Mouse (Mus musculus) brain, embryonic 14.5 days (tissue): ENCODE measurements at regions not wholly inside any gene's neighbourhood (a gene's known extent, or its start where the extent isn't known, plus 50 kb on each side); places are given as distances from the start of the nearest gene placed in this dataset.

Experiments
- DNase-seq: peaks from one replicate; pipeline ENCODE4 v3.0.0-alpha.2; 2011; ENCODE audit warnings: low read depth
- CTCF ChIP-seq: fragments of 200-500 bp; IDR thresholded peaks from 2 replicates; pipeline ENCODE4 v1.5.1; 2012; ENCODE audit warnings: inconsistent platforms, mild to moderate bottlenecking, moderate library complexity, borderline replicate concordance; ENCODE audit not compliant: insufficient read depth, insufficient read length; ENCODE audit errors: extremely low read depth
- POLR2A ChIP-seq: fragments of 200-500 bp; IDR thresholded peaks from 2 replicates; pipeline ENCODE4 v1.6.1; 2012; ENCODE audit warnings: mild to moderate bottlenecking, inconsistent platforms, borderline replicate concordance; ENCODE audit not compliant: poor library complexity, insufficient read depth, insufficient read length, severe bottlenecking; ENCODE audit errors: extremely low read depth

GRCm38 (mm10) chr14:113765406-113765805, 451.0 kb downstream of the Tpm3-rs7 start:
- TF ChIP-seq POLR2A (no peak), CTCF (no peak)

More at GRCm38 (mm10) chr14:113765406-113765805, 451.0 kb downstream of the Tpm3-rs7 start:
- peak; percentile 12 for DNase-seq
